Mouse (Mus musculus) heart, adult 9 months (tissue): ENCODE data around the gene Rimbp3.
"Not testable (repeated sequence)": the region's sequence is repeated elsewhere in the genome, so short reads cannot be mapped to it uniquely, and the experiment has no call there.

Experiments used
- DNase-seq, 2 experiments: peaks; one replicate each; pipeline ENCODE4 v3.0.0; 2022; ENCODE audit warnings: low spot score in 2 of 2

Rimbp3 gene

DNA sequence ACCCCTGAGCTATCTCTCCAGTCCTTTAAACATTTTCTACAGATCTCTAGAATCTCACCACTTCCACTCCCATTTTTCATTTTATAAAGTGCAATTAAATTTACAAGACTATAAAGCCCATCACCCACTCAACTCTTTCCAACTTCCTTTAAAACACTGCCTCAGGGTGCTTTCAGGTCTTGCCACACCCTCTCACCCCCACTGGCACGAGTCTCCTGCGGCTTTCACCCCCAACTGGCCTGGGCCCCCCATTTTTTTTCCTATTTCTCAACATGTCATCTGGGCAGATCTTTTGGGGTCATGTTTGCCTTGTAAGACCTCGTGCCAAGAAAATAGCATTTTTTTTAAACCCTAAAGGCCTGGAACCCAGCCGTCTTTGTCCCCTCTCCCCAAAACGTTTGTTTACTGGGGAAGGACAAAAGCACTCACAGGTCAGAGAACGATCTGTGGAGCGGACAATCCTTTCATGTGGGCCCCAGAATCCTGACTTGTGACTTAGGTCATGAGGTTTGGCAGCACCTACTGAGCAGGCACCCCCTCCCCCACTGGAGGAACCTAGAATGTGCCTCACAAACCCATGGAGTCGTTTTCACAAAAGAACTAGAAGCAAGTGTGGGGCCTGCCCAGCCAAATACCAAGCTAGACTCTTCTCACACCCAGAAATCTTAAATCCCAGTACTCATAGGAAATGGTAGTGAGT, 8.7 kb downstream of the Rimbp3 start:
- DNase-seq, result no peak

DNA sequence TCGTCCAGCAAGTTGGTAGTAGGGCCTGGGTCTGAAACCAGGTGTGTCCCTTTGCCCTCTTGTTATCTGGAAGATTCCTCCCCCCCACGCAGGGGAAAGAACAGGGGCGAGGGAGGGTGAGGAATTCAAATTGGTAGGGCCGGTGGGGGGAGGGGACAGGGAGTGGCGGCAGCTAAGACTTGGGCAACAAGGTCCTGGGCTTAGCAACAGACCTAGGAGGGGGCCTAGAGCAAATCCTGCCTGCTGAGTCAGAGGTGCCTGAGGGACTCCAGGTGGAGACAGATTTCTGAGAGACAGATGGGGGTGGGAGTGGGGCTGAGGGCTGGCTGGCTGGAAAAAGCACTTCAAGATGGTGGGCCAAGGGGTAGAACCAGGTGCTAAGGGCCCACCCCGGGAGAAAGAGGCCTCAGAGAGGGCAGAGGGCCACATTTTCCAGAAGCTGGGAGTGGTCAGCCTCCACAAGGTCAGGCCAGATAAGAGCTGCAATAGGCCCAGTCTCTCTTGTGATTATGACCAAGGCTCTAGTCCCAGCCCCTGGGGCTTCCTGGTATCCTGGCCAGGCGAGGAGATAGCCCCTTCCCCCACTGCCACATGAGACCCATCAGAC, 11.8 kb downstream of the Rimbp3 start:
- no peak for DNase-seq

DNA sequence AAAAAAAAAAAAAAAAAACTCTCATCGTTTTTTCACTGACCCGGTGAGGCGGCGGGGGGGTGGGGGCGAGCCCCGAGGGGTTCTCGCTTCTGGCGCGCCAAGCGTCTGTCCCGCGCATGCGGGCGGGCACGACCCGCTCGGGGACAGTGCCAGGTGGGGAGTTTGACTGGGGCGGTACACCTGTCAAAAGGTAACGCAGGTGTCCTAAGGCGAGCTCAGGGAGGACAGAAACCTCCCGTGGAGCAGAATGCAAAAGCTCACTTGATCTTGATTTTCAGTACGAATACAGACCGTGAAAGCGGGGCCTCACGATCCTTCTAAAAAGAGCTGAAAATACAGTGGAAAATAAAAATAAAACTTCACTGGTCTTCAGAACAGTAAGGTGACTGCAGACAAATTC, 13.8 kb downstream of the Rimbp3 start:
- peak; percentile 83 to 87 for DNase-seq

DNA sequence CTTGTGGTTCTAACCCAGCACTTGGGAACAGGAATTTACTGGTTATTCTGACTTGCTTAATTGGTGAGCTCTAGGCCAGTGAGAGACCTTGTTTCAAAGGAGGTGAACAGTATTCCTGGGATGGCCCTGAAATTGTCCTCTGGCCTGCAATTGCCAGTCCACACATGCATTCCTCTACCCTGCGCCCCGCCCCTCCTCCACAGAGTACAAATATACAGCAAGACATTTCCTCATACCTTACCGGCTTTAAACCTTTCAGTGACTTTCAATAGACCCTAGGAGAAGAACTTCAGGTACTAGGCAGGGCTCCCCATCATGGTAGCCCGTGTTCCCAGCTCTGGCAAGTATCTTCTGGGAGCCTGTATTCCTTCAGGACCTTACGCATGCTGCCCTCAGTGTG, 17.2 kb downstream of the Rimbp3 start:
- no peak for DNase-seq

DNA sequence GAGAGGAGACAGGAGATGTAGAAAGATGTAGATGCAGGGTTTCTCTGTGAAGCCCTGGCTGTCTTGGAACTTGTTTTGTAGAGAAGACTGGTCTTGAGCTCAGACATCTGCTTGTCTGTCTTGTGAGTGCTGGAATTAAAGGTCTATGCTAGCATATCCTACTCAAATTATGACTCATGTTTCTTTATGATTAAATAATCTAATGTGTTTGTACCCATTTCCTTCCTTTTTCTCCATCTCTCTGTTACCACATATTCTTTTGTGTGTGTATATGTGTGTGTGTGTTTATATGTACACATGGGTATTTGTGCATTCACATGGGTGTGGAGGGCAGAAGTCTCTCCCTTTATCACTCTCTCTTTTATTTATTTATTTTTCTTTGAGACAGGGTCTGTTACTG, 18.1 kb downstream of the Rimbp3 start:
- no peak for DNase-seq

DNA sequence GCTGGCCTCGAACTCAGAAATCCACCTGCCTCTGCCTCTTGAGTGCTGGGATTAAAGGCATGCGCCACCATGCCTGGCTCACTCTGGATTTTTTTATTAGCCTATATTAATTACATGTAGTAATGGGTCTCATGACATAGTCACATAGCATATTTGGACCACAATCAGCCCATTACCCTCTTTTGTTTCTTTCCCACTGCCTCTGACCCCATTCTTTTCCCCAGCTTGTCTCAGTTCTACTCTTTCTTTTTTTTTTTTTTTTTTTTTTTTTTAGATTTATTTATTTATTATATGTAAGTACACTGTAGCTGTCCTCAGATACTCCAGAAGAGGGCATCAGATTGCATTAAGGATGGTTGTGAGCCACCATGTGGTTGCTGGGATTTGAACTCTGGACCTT, 23.1 kb downstream of the Rimbp3 start:
- not testable (repeated sequence) for DNase-seq

DNA sequence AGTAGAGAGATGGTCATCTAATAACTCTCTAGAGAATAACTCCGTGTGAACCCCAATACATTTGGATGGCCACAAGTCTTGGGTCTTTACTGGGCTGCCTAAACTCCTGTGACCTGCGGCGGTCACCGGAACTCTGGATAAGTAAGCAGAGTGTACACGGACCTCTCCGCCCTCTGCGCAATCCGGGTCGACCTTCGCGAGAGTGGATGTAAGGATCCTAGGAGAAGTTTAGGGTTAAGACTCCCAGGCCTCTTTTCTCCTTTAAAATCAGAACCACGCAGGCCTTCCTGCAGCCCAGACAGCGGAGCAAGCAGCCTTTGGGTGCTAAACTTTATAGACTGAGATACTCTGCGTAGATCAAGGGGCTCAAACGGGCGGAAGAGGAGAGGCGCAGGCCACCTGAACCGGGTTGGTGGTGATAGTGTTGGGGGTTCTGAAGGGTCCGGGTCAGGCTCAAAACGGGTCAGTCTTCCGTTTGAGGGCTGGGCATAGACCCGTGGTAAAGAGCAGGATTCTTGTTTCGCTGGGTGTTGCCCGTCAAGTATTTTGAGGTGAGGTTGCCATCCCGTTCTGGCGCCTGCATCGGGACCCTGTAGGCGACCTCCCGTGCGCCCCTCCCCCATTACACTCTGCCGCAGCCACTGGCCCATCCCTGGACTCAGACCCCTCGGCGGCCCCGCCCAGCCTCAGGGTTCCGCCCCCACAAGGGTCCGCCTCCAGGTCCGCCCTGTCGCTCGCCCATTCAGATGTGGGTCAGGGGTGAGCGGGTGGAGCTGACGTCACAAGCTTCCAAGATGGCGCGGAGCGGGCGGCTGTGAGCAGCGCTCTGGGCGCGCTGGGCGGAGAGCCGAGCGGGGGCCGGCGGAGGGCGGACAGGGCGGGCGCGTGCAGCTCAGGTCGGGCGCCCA, 24.6 kb downstream of the Rimbp3 start, which contains the start of gene Hic2:
Gene Hic2 (plus strand): TSS at position 779 of the 908 bp plus-strand sequence.
- peak; percentile 96 for DNase-seq

DNA sequence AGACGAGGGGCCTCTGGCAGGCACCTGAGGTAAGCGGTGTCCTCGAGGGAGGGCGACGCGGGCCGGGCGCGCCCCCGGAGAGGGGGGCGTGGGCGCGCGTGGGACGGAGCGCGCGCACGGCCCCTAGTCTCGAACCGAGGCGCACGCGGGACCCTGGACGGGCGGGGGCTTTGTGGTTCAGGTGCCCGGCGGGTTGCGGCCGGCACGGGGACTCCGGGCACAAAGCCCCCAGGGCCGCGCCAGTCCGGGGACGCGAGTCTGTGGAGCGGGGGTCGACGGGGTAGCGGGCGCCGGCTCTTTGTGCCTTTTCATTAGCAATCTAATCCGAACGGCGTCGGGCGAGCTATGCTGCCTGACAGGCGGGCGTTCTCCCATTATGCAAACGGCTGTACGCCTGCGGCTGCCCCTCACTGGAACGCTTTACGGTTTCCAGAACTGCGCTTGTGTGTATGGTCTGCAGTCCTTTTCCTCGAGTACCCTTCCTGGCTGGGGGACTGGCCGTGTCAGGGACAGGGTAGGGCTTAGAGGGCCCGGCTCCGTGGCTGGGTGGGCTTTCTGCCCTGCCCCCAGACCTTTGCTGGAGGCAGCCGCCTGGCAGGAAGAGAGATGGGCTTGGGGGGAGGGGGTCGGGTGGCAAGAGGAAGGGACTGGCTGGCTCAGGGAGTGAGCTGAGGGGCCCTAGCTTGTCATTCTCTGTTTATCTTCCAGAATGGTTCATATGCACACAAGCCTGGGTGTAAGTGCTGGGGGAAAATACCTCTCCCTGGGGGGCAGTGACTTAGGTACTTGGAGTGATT, 25.5 kb downstream of the Rimbp3 start:
- peak in 1 of 2 experiments; percentile 18 for DNase-seq

DNA sequence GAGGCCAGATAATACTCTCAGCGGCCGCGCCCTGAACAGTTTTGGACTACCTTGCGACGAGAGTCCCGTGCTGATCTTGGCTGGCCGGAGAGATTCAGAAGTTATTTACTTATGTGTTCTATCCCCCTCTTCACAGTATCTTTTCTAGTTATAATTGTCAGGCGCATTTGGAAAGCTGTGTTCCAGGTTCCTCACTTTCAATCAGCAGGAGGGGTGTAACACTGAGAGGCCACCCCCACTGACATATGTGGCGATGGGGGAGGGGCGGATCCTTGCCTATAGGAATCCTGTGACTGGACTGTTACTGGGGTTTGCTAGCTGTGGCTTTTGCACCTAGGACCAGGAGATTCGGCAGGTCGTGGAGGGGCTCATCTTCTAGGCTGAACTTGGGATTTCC, 26.1 kb downstream of the Rimbp3 start:
- peak; percentile 17 to 21 for DNase-seq

DNA sequence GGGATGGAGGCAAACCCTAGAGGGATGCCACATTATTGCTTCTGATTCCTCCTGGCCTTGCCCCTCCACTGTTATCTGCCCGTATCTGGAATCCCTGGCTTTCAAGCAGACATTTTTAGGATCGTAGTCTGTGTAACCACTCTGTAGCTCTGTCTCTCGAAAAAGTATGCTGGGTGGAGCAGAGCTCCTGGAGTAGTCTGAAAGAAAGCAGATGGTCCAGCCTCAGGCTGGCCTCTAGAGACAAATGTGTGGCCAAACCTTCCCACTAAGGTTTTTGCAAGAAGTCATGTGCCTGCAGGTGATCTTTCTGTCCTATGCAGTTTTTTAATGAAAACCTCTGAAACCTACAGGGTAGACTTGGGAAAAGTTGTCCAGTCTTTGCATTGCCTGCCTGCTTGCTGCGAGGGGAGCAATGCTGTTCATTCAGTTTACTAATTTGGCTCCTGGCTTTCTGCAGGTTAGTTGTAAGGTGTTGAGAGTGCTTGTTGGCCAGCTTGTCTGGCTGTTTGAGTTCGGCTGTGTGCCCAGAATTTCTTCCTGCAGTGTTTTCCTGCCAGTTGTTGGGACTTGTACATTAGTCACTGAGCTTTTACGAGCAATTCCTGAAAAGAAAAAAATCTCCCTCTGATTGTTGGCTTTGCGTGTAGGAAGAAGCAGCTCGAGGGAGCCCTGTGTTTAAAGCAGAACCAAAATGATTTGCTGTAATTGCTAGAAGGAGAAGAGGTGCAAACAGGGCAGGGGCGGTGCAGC, 26.7 kb downstream of the Rimbp3 start:
- peak in 1 of 2 experiments; percentile 21 for DNase-seq

DNA sequence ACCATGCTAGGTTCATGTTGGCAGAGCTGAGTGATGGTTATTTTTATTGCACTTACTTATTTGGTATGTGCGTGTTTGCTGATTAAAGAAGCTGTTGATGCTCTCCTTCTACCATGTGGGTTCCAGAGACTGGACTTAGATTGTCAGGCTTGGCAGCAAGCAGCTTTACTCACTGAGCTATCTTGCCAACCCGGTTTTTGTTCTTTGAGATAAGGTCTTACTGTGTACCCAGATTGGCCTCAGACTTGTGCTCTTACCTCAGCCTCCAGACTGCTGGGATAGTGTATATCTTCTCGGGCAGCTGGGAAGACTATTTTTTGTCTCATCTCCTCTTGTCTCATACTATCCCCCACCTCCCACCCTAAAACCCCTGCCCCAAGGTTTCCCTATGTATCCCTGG, 29.2 kb downstream of the Rimbp3 start:
- DNase-seq, result no peak

DNA sequence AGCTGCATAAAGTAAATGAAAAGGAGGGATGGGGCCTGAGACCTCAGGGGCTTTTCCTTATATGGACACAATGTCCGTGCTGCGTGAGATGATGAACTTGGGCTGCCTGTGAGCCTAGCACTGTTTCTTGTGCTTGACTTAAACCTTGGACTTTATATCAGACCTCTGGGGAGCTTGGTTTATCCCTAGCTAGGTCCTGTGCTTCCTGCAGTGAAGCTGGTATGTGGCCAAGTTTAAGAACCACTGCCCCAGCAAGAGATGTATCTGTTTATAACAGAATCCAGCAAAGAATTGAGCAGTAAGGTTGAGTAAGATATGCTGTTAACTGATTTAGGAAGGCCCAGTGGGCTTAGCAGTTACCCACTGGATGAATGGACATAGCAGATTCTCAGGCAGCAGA, 31.0 kb downstream of the Rimbp3 start:
- no peak for DNase-seq

DNA sequence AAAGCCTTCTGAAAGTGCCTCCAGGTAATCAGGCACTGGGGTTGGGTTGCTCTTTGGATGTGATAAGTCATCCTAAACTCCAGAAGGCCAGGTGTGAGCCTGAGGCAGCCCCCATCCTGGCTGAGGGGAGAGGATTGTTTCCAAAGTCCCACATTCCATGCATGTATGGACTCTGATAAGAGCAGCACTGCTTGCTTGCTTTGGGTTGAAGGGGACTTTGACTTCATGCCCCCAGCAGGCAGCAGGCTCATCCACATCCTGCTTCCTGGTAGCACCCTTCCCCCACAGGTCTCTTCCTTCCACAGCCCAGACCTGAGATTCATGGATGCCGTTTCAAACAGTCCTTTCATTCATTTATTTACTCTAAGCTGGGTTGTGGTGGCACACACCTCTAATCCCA, 35.3 kb downstream of the Rimbp3 start:
- DNase-seq, result no peak

DNA sequence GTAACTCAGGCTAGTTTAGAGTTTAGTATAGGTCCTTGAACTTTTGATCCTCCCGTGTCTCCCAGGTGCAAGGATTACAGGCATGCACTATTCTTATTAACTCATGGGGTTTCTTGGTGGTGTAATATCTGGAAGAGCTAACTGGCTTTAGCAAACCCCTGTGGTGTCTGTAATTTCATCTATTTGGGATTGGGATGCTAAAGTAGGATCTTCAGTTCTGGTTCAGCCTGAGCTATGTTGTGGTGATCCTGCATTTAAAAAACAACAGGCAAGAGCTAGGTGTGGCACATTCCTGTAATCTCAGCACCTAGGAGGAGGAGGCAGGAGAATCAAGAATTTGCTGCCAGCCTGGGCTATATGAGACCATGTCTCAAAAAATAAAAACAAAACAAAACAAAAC, 36.6 kb downstream of the Rimbp3 start:
- DNase-seq, result no peak

DNA sequence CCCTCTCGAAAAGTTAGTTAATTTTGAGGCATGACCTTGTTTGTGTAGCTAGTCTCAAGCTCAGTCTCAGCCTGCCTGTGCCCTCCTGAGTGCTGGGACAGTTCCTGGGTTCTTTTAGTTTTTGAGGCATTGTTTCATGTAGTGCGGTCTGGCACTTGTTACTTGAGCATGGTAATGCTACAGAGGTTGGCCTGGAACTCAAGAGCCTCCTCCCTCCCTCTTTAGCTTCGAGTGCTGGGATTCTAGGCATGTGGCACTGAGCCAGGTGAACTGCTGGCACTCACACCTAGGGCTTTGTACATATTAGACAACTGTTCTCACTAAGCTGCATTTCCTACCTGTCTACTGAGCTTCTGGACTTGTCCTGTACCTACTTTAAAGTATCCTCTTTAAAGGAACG, 39.3 kb downstream of the Rimbp3 start:
- peak in 1 of 2 experiments; percentile 34 for DNase-seq

DNA sequence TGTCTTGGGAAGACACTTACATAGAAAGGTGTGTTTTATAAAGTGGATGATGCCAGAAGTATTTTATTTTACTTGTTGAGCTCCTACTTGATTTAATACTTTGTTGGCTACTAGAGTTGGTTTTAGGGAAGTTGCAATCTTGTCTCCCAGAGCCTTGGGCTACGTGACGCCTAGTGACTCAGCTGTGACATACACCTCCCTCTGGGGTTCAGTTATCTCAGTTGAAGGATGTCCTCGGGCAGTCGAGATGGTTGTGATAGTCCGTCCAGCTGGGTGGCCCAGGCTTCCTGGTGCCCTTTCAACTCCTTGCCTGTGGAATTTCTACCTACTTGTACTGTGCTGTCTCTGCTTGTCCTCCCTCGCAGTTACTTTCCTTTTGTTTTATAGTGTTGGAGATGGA, 40.7 kb downstream of the Rimbp3 start:
- no peak for DNase-seq

DNA sequence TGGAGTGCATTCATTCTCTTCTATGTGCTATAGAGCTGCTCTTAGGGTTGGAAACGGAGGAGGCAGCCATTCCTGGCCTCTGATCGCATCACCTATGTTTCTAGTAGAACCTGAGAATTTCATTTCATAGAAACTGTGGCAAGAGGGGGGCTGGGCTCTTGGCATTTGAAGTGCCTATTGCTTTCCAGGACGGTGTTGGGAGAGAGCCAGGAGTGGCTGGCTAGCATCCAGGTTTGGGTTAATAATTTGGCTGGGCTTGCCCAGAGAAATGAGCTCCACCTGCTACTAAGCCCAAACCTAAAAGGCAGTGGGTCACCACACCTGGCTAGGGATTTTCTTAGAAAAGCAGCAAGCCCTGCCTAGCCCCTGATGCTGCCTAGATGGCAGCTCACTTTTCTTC, 43.1 kb downstream of the Rimbp3 start:
- peak in 1 of 2 experiments; percentile 47 for DNase-seq

DNA sequence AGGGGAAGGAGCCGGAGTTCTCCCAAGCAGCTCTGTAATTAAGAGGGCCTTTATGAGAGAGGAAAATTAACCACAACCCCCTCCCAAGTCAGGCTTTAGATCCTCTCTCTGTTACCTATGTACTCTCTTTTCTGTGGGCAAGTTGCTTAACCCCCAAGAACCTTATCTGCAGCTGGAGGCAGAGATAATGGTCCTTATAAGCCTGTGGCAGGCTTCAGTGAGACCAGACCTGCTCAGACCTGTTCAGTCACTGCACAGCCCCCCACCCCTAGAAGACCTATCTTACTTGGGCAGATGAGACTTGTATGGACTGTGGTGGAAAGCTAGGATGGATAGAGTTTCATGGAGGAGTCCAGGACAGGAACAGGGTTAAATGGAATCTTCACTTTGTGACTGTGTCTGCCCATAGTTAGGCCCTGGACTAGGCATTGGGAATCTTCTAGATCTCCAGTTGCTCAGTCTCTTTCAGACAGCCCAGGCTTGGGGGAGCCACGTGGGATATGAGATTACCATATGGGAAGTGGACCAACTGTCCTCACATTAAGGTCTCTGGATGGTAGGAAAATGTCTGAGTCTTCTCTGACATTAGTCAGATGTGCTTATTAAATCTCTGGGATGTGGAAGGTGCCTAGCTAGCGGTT, 43.8 kb downstream of the Rimbp3 start:
- no peak for DNase-seq

DNA sequence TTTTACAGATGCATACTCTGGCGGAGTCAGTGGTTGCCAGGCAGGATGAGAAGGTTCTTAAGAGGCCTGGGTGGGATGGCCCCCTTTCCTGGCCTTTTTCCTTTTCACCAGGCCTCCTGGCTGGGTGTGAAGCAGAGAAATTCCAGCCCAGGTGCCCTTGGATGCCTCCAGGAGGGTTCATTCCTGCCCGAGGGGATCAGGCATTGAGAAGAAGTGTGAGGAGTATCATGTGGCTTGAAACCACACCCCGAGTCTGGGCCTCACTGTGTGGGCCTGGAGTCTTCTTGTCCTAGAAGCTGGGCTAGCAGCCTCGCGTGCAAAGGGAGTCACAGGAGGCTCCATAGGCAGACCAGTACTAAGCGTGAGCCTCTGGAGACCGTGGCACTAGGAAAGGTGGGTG, 44.4 kb downstream of the Rimbp3 start:
- DNase-seq, result no peak

DNA sequence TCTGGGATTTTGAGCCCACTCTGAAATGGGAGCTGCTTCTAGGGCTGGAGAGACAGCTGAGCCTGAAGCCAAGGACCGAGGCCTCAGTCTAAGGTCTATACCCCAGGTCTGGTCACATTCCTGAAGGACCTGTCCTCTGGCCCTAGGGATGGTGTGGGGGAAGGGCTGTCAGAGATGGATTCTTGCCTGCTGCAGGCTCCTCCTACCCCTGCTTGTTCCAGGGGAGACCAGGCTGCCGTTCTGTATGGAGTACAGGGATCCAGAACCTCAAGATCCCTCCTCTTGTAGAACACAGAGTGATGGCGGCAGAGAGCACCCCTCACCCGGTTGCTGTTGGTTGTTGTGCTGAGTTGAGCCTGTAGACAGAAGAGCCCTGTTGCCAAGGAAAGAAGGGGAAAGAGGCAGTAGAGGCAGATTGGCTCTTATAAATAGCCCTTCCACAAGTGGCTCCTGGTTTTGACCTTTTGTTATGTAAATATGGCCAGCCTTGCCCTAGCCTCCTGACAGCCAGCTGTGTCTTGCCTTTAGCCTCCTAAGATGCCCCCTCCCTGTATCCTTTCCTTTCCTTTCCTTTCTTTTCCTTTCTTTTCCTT, 45.7 kb downstream of the Rimbp3 start:
- no peak for DNase-seq
